Mouse (Mus musculus) spleen, adult 2 months (tissue): ENCODE data around the gene Mlf2.

Source experiments
- CTCF ChIP-seq: fragments of 200-500 bp; IDR thresholded peaks from 2 replicates; pipeline ENCODE4 v1.5.1; 2011; ENCODE audit warnings: mild to moderate bottlenecking, inconsistent platforms; ENCODE audit not compliant: insufficient read depth, insufficient read length, insufficient replicate concordance; ENCODE audit errors: extremely low read depth
- POLR2A ChIP-seq: fragments of 200-500 bp; IDR thresholded peaks from 2 replicates; pipeline ENCODE4 v1.6.1; 2011; ENCODE audit warnings: low read depth, low read length, inconsistent platforms

GRCm38 (mm10) chr6:124919695-124920317 is 11.4 kb upstream of the Mlf2 start, which contains the start of gene Ptms:
- TF ChIP-seq POLR2A (no peak), CTCF (no peak)
